Mouse (Mus musculus) ES-E14 (cell line): ENCODE measurements around the gene Fkbp1b. TPM values are rescaled to one million over a fixed set of nuclear protein-coding genes. Genes with fewer than 3 reads are reported as not detected.

Experiments used
- DNase-seq: peaks from one replicate; pipeline ENCODE4 v3.0.0-alpha.2; 2013; ENCODE audit warnings: low read depth, low spot score
- H3K27ac ChIP-seq: 2 replicates; pipeline ENCODE4 v1.5.1; 2012; ENCODE audit warnings: low read depth, mild to moderate bottlenecking, low read length, moderate library complexity, mixed read lengths; ENCODE audit not compliant: poor library complexity, insufficient read depth, severe bottlenecking
- H3K36me3 ChIP-seq: 2 replicates; pipeline ENCODE4 v1.6.1; 2012; ENCODE audit warnings: mild to moderate bottlenecking, low read length, moderate library complexity, mixed read lengths; ENCODE audit not compliant: control insufficient read depth, poor library complexity, insufficient read depth, severe bottlenecking
- H3K4me1 ChIP-seq, 2 experiments: fragments of 150-350 bp in 1 of 2; sonication (generic) in 1 of 2; 2 replicates each; pipeline ENCODE4 v1.6.1; 2012; ENCODE audit warnings: low read length in 2 of 2, mild to moderate bottlenecking in 1 of 2, mixed read lengths in 1 of 2; ENCODE audit not compliant: control insufficient read depth in 2 of 2, insufficient read depth in 2 of 2, poor library complexity in 1 of 2
- H3K4me3 ChIP-seq, 2 experiments: fragments of 150-350 bp in 1 of 2; sonication (generic) in 1 of 2; 2 replicates each; pipeline ENCODE4 v1.5.1; 2012; ENCODE audit warnings: low read length in 2 of 2, low read depth in 1 of 2, mild to moderate bottlenecking in 1 of 2, mixed read lengths in 1 of 2; ENCODE audit not compliant: insufficient read depth in 1 of 2, poor library complexity in 1 of 2, severe bottlenecking in 1 of 2
- H3K9ac ChIP-seq: 2 replicates; pipeline ENCODE4 v1.6.1; 2012; ENCODE audit warnings: low read depth, mild to moderate bottlenecking, low read length, mixed read lengths; ENCODE audit not compliant: poor library complexity, insufficient read depth, severe bottlenecking
- H3K9me3 ChIP-seq: fragments of 150-350 bp; sonication (generic); 2 replicates; pipeline ENCODE4 v1.6.1; 2012; ENCODE audit warnings: low read depth, mild to moderate bottlenecking, low read length; ENCODE audit not compliant: control insufficient read depth, insufficient read depth
- CHD2 ChIP-seq: IDR thresholded peaks from 2 replicates; pipeline ENCODE4 v1.6.1; 2014; ENCODE audit warnings: mild to moderate bottlenecking, low read depth, low read length, inconsistent platforms
- HCFC1 ChIP-seq: IDR thresholded peaks from 2 replicates; pipeline ENCODE4 v1.6.1; 2012; ENCODE audit warnings: low read length, inconsistent platforms, borderline replicate concordance; ENCODE audit not compliant: insufficient read depth
- MAFK ChIP-seq: IDR thresholded peaks from 2 replicates; pipeline ENCODE4 v1.6.1; 2014; ENCODE audit warnings: mild to moderate bottlenecking, low read depth, low read length, inconsistent platforms; ENCODE audit not compliant: insufficient read depth
- ZC3H11A ChIP-seq: IDR thresholded peaks from 2 replicates; pipeline ENCODE4 v1.6.1; 2012; ENCODE audit warnings: low read depth, mild to moderate bottlenecking, inconsistent platforms, low read length, borderline replicate concordance
- ZNF384 ChIP-seq: IDR thresholded peaks from 2 replicates; pipeline ENCODE4 v1.6.1; 2012; ENCODE audit warnings: low read depth, low read length, inconsistent platforms
- in situ Hi-C, 2 experiments: fragments of 600-800 bp; cut with MboI; formaldehyde crosslinking; loops; one replicate each; pipeline ENCODE4 v1.15.1; 2025; ENCODE audit warnings: low sequenced_read_pairs in 2 of 2, inconsistent platforms in 1 of 2; ENCODE audit not compliant: unreplicated experiment in 2 of 2
- total RNA-seq: library from RNA; depleted of rRNA; stranded (reverse); fragments of 300-350 nt; gene quantifications from 2 replicates; pipeline ENCODE4 v1.2.3, GENCODE M21; 2012; rRNA removed

The Fkbp1b gene
- total RNA-seq, 1 experiment = 4.1 TPM

DNA sequence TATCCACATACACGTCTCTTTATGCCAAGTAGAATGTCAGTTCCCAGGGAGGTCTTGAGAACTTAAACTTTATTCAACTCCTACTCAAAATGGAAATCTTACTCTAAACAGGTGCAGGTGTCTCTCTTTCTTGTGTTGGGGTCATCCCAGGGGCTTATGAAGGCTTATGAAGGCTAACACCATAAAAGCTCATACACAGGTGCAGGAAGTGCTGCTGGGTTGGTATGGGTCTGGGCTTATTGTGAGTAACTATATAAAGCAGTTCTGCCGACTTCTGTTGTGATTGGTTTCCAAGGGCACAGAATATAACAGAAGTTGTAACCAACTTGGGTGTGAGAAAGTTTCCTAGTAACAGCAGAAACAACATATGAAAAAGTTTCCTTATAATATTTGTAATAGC lies 56.9 kb downstream of the Fkbp1b start:
- Histone ChIP-seq H3K4me3 (no peak overlapping the region), H3K9me3 (0 out of 2 replicates have a peak, but pooled peaks cover 1% of the 10 kb centered on the region), H3K9ac (no peak overlapping the region), H3K36me3 (no peaks in the 10 kb centered on the region), H3K4me1 (no peaks in the 10 kb centered on the region), H3K27ac (no peak overlapping the region)
- in situ Hi-C loops = no loop called here
- TF ChIP-seq ZNF384 (no peak), HCFC1 (no peak), MAFK (no peak), ZC3H11A (no peak), CHD2 (no peak)
- no peak for DNase-seq

DNA sequence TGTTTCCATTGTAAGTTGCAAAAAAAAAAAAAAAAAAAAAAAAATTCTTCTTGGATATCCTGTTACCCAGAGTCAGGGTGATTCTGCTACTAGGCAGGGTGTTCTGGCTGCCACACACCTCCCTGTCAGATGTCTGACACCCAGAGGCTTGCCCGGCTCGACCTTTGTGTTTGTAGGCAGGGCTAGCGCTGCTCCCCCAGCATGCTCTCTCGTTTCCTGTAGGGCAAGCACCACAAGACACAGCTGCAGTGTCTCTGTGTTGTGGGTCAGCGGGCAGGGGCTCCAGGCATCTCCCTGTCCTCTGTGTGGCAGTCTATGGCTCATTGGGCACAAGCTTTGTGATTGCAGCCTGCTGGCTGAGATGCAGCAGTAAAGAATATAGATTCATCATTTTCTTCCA lies 57.8 kb downstream of the Fkbp1b start:
- Histone ChIP-seq H3K4me3 (no peak overlapping the region), H3K4me1 (no peaks in the 10 kb centered on the region), H3K9ac (no peak overlapping the region), H3K36me3 (no peaks in the 10 kb centered on the region), H3K27ac (no peak overlapping the region), H3K9me3 (0 out of 2 replicates have a peak, but pooled peaks cover 1% of the 10 kb centered on the region)
- TF ChIP-seq ZC3H11A (no peak), HCFC1 (no peak), ZNF384 (no peak), MAFK (no peak), CHD2 (no peak)
- no peak for DNase-seq
- in situ Hi-C loops = no loop called here

Other genes with a start within 250 kb of the Fkbp1b start
- gene Itsn2, start 249.0 kb downstream of the Fkbp1b start, total RNA-seq = 35.2 and 35.4 TPM in 2 replicates
- gene Gm3625, start 248.7 kb downstream of the Fkbp1b start, total RNA-seq = not detected in 2 replicates
- gene Fam228a, start 103.2 kb downstream of the Fkbp1b start, total RNA-seq = 0.31 and 0.58 TPM in 2 replicates
- 0.26 and 1.8 TPM in 2 replicates for gene Pfn4, start 72.6 kb downstream of the Fkbp1b start, total RNA-seq
- 3.0 and 4.0 TPM in 2 replicates for gene Fam228b, start 72.3 kb downstream of the Fkbp1b start, total RNA-seq
- gene Sf3b6, start 24.0 kb downstream of the Fkbp1b start, total RNA-seq = 79.9 and 119 TPM in 2 replicates
- 17.1 and 19.5 TPM in 2 replicates for gene Wdcp, start 1.7 kb upstream of the Fkbp1b start, total RNA-seq
- 2.4 and 3.2 TPM in 2 replicates for gene Mfsd2b, start 32.8 kb upstream of the Fkbp1b start, total RNA-seq
- gene Ubxn2a, start 66.1 kb upstream of the Fkbp1b start, total RNA-seq = 67.8 and 93.7 TPM in 2 replicates
- 16.8 and 22.4 TPM in 2 replicates for gene Atad2b, start 75.8 kb upstream of the Fkbp1b start, total RNA-seq